Mouse (Mus musculus): ENCODE data around the gene Ccdc9b.

Ccdc9b gene

GRCm38 (mm10) chr2:118745915-118746901 lies 16.3 kb downstream of the Ccdc9b start:
- peak; percentile 64 for DNase-seq

DNA sequence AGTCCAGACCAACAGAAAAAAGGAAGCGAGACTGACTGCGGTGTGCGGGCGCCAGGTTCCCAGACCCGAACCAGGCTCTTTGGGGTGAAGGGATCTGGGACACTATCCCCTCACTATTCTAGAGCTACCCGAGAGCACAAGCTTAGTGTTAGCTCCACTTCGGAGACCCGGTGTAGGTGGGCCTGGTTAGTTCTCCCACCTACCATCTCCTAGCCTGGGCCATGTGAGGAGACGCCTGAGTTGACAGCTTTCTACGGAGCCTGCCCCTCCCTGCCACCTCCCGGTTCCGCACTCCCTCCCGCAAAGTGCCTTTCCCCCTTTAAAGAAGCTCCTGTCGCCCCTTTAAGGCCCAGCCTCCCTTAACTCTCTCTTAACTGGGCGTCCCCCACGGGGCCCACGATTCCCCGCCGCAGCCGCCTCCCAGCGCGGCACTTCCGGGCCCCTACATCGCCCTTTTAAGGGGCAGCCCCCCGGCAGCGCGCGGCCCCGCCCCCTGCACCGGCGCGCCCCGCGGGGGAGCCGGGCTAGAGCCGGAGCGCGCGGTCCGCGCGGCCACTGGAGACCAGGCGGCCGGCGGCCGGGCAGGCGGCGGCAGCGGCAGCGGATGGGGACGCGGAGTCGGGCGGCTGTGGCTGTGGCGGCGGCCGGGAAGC lies 17.1 kb downstream of the Ccdc9b start, which contains the start of gene Inafm2:
Inafm2 (plus strand) TSS at position 527 of the 653 bp plus-strand sequence.
- DNase-seq: peak; percentile 95

DNA sequence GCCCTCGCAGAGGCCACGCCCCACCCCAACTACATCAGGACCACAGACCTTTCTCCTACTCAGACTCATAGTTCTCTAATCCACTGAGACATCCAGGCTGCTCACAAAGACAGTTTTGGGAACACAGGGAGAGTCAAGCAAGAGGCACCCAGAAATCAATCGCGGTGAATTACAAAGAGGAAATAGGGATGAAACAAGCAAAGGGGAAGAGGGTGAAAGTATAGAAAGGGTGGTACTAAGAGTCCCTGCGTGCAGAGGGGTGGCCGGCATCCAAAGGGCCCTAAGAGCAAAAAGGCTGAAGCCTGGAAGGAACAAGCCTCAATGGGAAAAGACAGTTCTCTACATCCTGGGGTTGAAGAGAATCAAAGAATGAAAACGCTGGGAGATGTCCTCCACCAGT lies 17.8 kb downstream of the Ccdc9b start:
- DNase-seq: no peak

- peak; percentile 51 for DNase-seq
Measured at GRCm38 (mm10) chr2:118743261-118743943, 19.1 kb downstream of the Ccdc9b start.

DNA sequence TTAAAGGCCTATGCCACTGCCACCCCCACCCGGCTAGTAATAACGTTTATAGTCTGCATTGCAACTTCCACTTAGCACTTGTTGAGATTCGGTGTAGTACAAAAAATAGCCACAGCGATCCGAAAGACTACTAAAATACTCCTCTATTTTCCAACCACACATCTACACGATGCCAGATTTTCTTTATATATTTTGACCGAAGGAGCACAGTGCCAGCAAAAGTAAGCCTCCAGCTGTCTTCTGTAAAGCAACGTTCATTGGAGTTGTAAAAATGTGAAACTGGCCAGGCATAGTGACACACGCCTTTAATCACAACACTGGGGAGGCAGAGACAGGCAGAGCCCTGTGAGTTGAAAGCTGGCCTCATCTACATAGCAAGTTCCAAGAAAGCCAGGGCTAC lies 21.3 kb downstream of the Ccdc9b start:
- no peak for DNase-seq

GRCm38 (mm10) chr2:118740341-118740740 lies 22.1 kb downstream of the Ccdc9b start:
- DNase-seq: no peak

DNA sequence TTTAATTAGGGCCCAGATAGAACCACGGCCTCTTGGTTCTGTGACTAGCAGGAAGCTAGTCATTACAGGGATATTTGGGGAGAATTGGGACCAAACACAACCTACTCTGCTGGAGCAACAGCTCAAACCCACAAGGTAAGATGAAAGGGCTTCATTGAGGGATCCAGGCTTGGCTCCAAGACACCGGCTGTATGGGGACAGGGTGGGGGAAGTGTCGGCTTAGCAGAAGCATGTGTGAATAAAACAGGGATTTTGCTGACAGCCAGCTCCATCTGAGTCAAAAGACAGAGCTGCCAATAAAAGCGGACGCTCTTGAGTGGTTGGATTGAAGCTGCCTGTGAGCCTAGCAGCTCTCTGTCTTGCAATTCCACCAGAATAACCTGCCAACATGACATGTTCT lies 29.1 kb downstream of the Ccdc9b start:
- no peak for DNase-seq

DNA sequence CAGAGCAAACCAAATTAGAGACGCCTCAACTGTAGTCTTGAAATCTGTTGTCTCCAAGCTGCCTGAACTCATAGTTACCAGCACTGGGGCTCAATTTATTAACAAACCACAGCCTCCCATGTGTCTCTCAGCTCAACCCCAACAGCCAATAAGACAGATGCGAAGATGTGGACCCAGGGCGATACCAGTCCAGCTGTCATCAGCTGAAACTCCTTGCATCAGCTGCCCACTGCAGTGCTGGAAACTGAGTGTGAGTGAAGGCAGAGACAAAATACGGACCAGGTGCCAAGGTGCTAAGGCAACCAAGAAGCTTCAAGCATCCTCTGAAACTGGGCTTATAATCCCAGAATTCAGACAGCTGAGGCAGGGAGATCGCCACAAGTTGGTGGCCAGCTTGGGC lies 30.5 kb downstream of the Ccdc9b start:
- DNase-seq: no peak

DNA sequence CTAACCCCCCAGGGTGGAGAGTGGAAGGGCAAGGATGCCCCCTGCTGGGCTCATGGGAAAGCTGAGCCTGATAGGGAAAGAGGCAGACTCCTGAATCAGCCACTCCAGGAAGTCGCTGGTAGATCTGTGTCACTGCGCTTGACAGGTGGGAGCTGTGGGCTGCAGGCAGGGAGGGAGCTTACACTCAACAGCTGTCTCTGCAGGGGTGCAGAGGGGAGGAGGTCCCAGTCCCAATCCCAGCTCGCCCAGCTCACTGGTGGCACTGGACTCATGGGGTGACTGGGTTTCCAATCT lies 31.9 kb downstream of the Ccdc9b start:
- DNase-seq: peak; percentile 86

DNA sequence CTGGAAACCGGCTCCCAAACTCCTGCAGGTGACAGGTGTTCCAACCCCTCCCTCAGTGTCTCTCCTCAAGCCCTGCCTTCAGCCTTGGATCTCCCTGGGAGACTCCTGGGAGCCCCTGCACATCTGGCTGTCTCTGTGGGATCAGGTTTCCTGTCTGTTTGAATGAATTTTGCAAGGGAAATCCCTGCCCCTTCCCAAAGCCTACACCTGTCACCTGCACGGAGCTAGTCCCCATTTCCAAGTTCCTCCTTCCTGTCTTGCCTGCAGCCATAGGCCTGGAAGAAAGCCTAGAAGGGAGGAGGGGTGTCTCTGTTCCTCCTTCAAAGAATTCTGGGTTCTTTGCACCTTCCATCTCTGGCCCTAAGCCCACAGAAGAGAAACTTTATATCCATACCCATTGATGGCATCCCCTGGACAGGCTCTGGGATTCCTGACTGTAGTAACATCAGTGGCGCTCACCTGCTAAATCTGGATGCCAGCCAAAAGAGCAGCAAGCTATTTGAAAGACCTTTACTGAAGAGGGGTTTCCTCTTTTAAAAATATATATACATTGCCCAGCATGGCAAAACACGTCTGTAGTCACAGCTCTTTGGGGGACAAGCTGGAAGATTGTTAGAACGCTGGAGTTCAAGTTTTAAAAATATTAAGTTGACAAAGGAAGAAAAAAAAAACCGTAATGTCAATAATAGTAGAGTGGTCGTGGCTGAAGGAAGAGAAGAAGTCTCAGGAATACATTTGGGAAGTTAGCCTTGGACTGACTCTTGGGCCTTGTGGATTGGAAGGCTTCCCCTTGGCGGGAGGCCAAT lies 32.4 kb downstream of the Ccdc9b start:
- DNase-seq: no peak

DNA sequence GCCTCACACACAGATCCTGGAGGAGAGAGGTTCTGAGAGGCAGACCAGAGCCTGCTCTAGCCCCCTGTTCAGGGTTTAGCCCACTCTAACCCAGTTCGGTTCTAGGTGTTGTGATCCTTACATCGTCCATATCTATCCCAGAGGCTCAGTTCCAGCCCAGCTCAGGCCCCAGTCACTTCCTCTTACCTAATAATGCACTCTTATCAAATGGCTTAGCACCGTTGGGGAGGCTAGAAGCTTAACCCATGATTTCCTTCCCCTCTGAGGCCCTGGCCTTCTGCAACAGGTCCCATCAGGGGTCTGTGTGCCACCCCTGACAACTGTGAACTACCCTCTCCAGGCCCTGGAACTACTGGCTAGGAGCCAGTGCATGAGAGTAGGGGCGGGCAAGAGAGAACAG lies 33.3 kb downstream of the Ccdc9b start:
- DNase-seq: no peak

DNA sequence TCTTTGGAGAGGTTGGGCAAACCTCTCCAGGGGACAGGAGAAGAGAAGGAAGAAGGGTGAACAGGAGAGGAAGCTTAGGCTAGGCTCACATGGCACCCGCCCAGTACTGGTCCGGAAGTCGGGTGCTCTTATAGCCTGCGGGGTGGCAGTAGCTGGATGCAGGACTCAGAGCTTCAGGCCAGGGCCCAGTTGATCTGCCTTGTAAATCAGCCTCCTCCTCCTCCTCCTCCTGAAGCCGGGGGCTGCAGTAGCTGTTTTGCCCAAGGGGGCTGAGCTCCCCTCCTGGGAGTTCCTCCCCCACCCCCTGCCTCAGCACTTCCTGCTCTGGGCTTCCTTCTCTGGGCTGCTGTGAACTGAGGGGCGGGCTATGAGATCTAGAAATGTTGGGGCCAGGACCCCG lies 34.1 kb downstream of the Ccdc9b start, which contains the start of gene Plcb2:
Plcb2 (minus strand) TSS at position 102 of the 400 bp plus-strand sequence.
- peak; percentile 77 for DNase-seq

- peak; percentile 57 for DNase-seq
Measured at GRCm38 (mm10) chr2:118727911-118728310, 34.5 kb downstream of the Ccdc9b start.

DNA sequence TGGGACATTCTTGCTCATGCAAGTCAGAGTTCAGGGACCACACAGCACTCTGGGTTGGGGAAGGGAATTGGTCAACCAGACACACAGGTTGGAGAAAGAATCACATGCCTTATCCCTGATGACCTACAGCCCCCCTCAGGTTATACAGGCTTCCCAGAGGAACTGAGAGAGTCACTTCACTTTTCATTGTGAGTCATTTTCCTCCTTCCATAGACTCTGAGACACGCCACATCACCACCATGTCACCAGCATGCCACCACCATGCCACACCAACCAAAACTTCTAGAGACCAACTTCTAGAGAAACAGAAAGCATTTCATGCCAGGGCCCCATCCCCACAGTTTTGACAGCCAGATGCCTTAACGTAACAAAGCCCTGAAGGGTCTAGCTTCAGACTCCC lies 35.6 kb downstream of the Ccdc9b start:
- no peak for DNase-seq

GRCm38 (mm10) chr2:118725511-118725910 lies 37.0 kb downstream of the Ccdc9b start:
- DNase-seq: no peak

GRCm38 (mm10) chr2:118723693-118724486 lies 38.6 kb downstream of the Ccdc9b start:
- no peak for DNase-seq

DNA sequence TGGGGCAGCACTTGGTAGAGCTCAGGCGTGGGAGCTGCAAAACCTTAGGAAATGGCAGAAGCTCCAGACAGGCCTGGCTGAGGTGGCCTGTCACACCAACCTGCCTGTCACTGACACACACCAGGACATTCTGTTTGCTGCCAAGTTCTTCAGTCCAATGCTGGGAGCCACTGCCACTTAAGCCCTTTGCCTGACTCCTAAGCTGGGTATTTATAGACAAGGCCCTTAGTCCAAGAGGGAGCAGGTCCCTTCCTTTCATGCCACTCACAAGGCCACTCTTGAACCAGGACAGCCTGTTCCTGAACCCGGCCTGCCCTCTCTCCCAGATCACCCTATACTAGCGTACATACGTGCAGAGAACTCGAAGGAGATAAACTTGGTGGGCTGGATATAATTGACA lies 45.8 kb downstream of the Ccdc9b start:
- no peak for DNase-seq

DNA sequence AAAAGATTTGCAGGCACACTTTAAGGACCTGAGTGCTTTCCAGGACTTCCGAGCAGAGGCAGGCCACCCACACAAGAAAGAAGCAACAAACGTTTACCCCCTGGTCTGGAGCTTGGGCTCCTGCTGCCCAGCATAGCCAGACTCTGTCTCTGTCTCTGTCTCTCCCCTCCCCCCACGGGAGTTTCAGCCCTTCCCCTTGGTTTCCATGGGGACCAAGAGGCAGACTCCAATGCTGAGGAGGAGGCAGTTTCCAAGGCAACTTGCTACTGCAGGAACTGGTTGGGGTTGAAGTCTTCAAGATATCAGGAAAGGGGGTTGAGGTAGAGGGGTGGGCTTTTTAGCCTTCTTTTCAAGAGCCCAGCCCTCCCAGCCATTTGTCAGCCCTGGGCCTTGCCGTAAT lies 48.2 kb downstream of the Ccdc9b start:
- no peak for DNase-seq

GRCm38 (mm10) chr2:118713631-118714030 lies 48.8 kb downstream of the Ccdc9b start:
- no peak for DNase-seq

- peak; percentile 50 for DNase-seq
Measured at GRCm38 (mm10) chr2:118711038-118711494, 51.4 kb downstream of the Ccdc9b start.

DNA sequence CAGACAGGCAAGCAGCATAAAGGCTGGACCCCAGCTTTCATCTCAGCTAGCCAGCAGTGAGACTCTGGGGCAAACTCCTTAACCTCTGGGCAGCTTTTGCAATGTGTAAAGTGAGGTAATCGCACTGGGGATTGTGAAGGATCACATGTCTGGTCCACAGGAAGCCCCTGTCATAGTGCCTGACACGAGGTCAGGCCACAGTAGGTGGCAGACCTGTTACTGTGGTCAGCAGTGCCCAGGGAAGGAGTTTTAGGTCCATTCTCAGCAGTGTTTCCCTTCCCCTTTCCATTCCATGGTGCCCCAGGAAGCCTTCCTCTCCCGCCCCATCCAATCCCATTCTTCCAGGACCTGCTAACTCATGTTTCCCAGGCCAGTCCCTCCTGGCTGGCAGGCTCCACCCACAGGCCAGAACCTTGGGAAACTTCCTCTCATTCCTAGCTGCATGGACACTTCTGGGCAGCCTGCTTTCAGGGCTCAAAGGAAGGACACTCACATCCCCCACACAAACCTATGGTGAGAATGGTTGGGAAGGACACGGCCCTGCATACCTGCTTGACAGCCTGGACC lies 52.7 kb downstream of the Ccdc9b start:
- no peak for DNase-seq

Measured in thymus, postnatal 14 days (tissue).